Mouse (Mus musculus) liver, embryonic 14.5 days (tissue): ENCODE data around the gene Clybl. TPM values are rescaled to one million over a fixed set of nuclear protein-coding genes. Genes with fewer than 3 reads are reported as not detected.

Source experiments
- ATAC-seq: fragments of 200-750 bp; cut with Nextera tagmentation; 2 replicates; pipeline ENCODE4 v1.8.0; 2017; ENCODE audit warnings: moderate number of reproducible peaks, mild to moderate bottlenecking, moderate library complexity; ENCODE audit not compliant: insufficient read depth
- DNase-seq, 3 experiments: peaks; one replicate each; pipeline ENCODE4 v3.0.0-alpha.2; 2012 to 2013; ENCODE audit warnings: low read depth in 3 of 3, low spot score in 3 of 3
- H3K27ac ChIP-seq: fragments of 300-500 bp; sonication (generic); 2 replicates; pipeline ENCODE4 v1.5.1; 2014; ENCODE audit warnings: moderate library complexity, mild to moderate bottlenecking, control low read depth, inconsistent platforms
- H3K27me3 ChIP-seq: fragments of 300-500 bp; sonication (generic); 2 replicates; pipeline ENCODE4 v1.6.1; 2014; ENCODE audit warnings: mild to moderate bottlenecking, low read length, moderate library complexity; ENCODE audit not compliant: control insufficient read depth, insufficient read depth
- H3K36me3 ChIP-seq: fragments of 300-500 bp; sonication (generic); replicated peaks from 2 replicates; pipeline ENCODE4 v1.6.1; 2014; ENCODE audit warnings: low read depth; ENCODE audit not compliant: control insufficient read depth, insufficient read depth
- H3K4me1 ChIP-seq, 2 experiments: fragments of 200-500 bp in 1 of 2; fragments of 300-500 bp in 1 of 2; sonication (generic) in 1 of 2; replicated peaks; 2 replicates each; pipeline ENCODE4 v1.6.1; 2012 to 2014; ENCODE audit warnings: antibody characterized with exemption in 1 of 2, inconsistent platforms in 1 of 2, low read length in 1 of 2; ENCODE audit not compliant: control insufficient read depth in 2 of 2, insufficient read depth in 2 of 2
- H3K4me2 ChIP-seq: fragments of 300-500 bp; sonication (generic); 2 replicates; pipeline ENCODE4 v1.6.1; 2014; ENCODE audit warnings: low read depth, mild to moderate bottlenecking, control low read depth, moderate library complexity
- H3K4me3 ChIP-seq, 2 experiments: fragments of 200-500 bp in 1 of 2; fragments of 300-500 bp in 1 of 2; sonication (generic) in 1 of 2; 2 replicates each; pipeline ENCODE4 v1.5.1; 2012 to 2014; ENCODE audit warnings: low read depth in 2 of 2, low read length in 2 of 2, mild to moderate bottlenecking in 2 of 2, control low read depth in 1 of 2, inconsistent platforms in 1 of 2, moderate library complexity in 1 of 2; ENCODE audit not compliant: insufficient read depth in 1 of 2
- H3K9ac ChIP-seq: fragments of 300-500 bp; sonication (generic); replicated peaks from 2 replicates; pipeline ENCODE4 v1.6.1; 2014; ENCODE audit warnings: mild to moderate bottlenecking, control low read depth, moderate library complexity
- H3K9me3 ChIP-seq: fragments of 300-500 bp; sonication (generic); 2 replicates; pipeline ENCODE4 v1.6.1; 2016; ENCODE audit warnings: low read length, mixed read lengths; ENCODE audit not compliant: control insufficient read depth
- CTCF ChIP-seq: IDR thresholded peaks from 2 replicates; pipeline ENCODE4 v1.5.1; 2016; ENCODE audit warnings: antibody characterized with exemption, low read depth, control low read depth
- EP300 ChIP-seq: IDR thresholded peaks from 2 replicates; pipeline ENCODE4 v1.6.1; 2016; ENCODE audit warnings: antibody characterized with exemption, low read depth
- WGBS: fragments of 180-500 bp; shearing (Covaris S2); extraction: QIAGEN DNeasy Blood & Tissue Kit; methylation state at CpG from one replicate; pipeline ENCODE4 v1.1.7; 2014; ENCODE audit not compliant: insufficient replicate concordance; 5-methylcytosine and 5-hydroxymethylcytosine counted together
- polyA plus RNA-seq, 2 experiments: library from polyadenylated mRNA; depleted of rRNA in 1 of 2; stranded (reverse) in 1 of 2; unstranded in 1 of 2; fragments of >200 nt; fragmentation: Nextera tagmentation in 1 of 2; extraction: Ambion mirVana in 1 of 2; gene quantifications; 2 replicates each; pipeline versions ENCODE4 v1.2.1 to v1.2.3; 2012 to 2014

The Clybl gene
- polyA plus RNA-seq, 2 experiments = 15.6 to 28.9 TPM

- TF ChIP-seq EP300 = no peak
- no peak for TF ChIP-seq CTCF
- H3K36me3 ChIP-seq = no peaks in the 10 kb centered on the region
- no peak overlapping the region for H3K27ac ChIP-seq
- H3K4me3 ChIP-seq = no peak overlapping the region
- DNase-seq (no peak), ATAC-seq (no peak)
- H3K4me2 ChIP-seq = no peak overlapping the region
- WGBS = 74% methylated on average over 8 of the region's 8 CpGs
- H3K9me3 ChIP-seq = no peaks in the 10 kb centered on the region
- no peaks in the 10 kb centered on the region for H3K27me3 ChIP-seq
- no peaks in the 10 kb centered on the region for H3K4me1 ChIP-seq
- no peak overlapping the region for H3K9ac ChIP-seq
Observed at GRCm38 (mm10) chr14:122213590-122213989, 32.1 kb downstream of the Clybl start.

GRCm38 (mm10) chr14:122214126-122214525, 32.6 kb downstream of the Clybl start:
- Histone ChIP-seq H3K9me3 (no peaks in the 10 kb centered on the region), H3K36me3 (no peaks in the 10 kb centered on the region), H3K27ac (no peak overlapping the region), H3K9ac (no peak overlapping the region), H3K4me3 (no peak overlapping the region), H3K4me1 (no peaks in the 10 kb centered on the region), H3K4me2 (no peak overlapping the region), H3K27me3 (no peaks in the 10 kb centered on the region)
- DNase-seq (no peak), ATAC-seq (no peak)
- TF ChIP-seq EP300 = no peak
- no peak for TF ChIP-seq CTCF
- 70% methylated on average over 6 of the region's 6 CpGs for WGBS

- ATAC-seq (no peak), DNase-seq (no peak)
- 65% methylated on average over 4 of the region's 4 CpGs for WGBS
- Histone ChIP-seq H3K27me3 (no peaks in the 10 kb centered on the region), H3K4me2 (no peak overlapping the region), H3K9ac (no peak overlapping the region), H3K9me3 (no peaks in the 10 kb centered on the region), H3K4me1 (no peaks in the 10 kb centered on the region), H3K27ac (no peak overlapping the region), H3K36me3 (no peaks in the 10 kb centered on the region), H3K4me3 (no peak overlapping the region)
- TF ChIP-seq CTCF (no peak), EP300 (no peak)
Observed at GRCm38 (mm10) chr14:122217221-122217620, 35.7 kb downstream of the Clybl start.

- no peaks in the 10 kb centered on the region; the same call in 1 of the 2 replicates for H3K27me3 ChIP-seq
- H3K36me3 ChIP-seq = no peaks in the 10 kb centered on the region
- no peak overlapping the region for H3K27ac ChIP-seq
- H3K9ac ChIP-seq = no peak overlapping the region
- peaks cover 0 to 8% of the 10 kb centered on the region in 2 experiments; a peak in 1 of 4 replicates for H3K4me1 ChIP-seq
- TF ChIP-seq CTCF = no peak
- H3K9me3 ChIP-seq = no peaks in the 10 kb centered on the region
- ATAC-seq (peak; percentile 56), DNase-seq (no peak)
- H3K4me2 ChIP-seq = no peak overlapping the region; the same call in 1 of the 2 replicates
- H3K4me3 ChIP-seq = no peak overlapping the region
- WGBS = 46% methylated on average over 10 of the region's 10 CpGs
Observed at GRCm38 (mm10) chr14:122222934-122223374, 41.5 kb downstream of the Clybl start.

GRCm38 (mm10) chr14:122223461-122224102, 42.1 kb downstream of the Clybl start:
- H3K36me3 ChIP-seq = no peaks in the 10 kb centered on the region
- peak overlapping the region; percentile 38 for H3K4me2 ChIP-seq
- 22% methylated on average over 9 of the region's 9 CpGs for WGBS
- H3K27me3 ChIP-seq = no peaks in the 10 kb centered on the region; the same call in 1 of the 2 replicates
- H3K9me3 ChIP-seq = no peaks in the 10 kb centered on the region
- H3K27ac ChIP-seq = no peak overlapping the region
- peak; percentile 69 for ATAC-seq
- peak overlapping the region in 1 of 2 experiments; percentile 46; a peak in 2 of 4 replicates for H3K4me3 ChIP-seq
- peaks cover 0 to 8% of the 10 kb centered on the region in 2 experiments; a peak in 1 of 4 replicates for H3K4me1 ChIP-seq
- TF ChIP-seq EP300 = no peak
- peak; percentile 70 for TF ChIP-seq CTCF
- peak; percentile 35 to 42 (median 42) for DNase-seq
- H3K9ac ChIP-seq = no peak overlapping the region
